8 mouse cellular contexts compared by ENCODE assay signal in genomic region chr6:118852131-118852530, GRCm38 (mm10).
"Had no signal": no experiment of that assay in that cellular context is flagged by ENCODE, and none has a peak within 500 bp of the region (broad histone marks: within the 10 kb centered on the region; RNA-seq: fewer than 3 reads in every experiment).

No protein-coding gene starts in this region.

- DNase-seq: kidney, adult 11 months; kidney, adult 9 months; kidney, postnatal 36 days; liver, embryonic 13.5 days; liver, postnatal 0 days; lung, postnatal 14 days; thymus, adult 18-20 months; thymus, postnatal 14 days had no signal
